Mouse (Mus musculus): ENCODE measurements at regions not wholly inside any gene's neighbourhood (a gene's known extent, or its start where the extent isn't known, plus 50 kb on each side); places are given as distances from the start of the nearest gene placed in this dataset.

- WGBS: 32% methylated on average over 8 of the region's 8 CpGs
- Histone ChIP-seq H3K9ac (no peak overlapping the region), H3K36me3 (ENCODE audit: insufficient read depth) (no peaks in the 10 kb centered on the region), H3K4me2 (ENCODE audit: low read depth) (no peak overlapping the region), H3K9me3 (ENCODE audit: low read length) (no peaks in the 10 kb centered on the region), H3K4me1 (ENCODE audit: insufficient read depth) (no peaks in the 10 kb centered on the region), H3K4me3 (ENCODE audit: low read depth, low read length) (no peak overlapping the region), H3K27ac (ENCODE audit: low read depth, low read length) (no peak overlapping the region), H3K27me3 (ENCODE audit: insufficient read depth, low read length) (no peaks in the 10 kb centered on the region)
- ATAC-seq (peak; percentile 47), DNase-seq (peak; percentile 51)
- no peak for TF ChIP-seq CTCF (IDR thresholded peaks at IDR 0.05; ENCODE audit: low read depth)
Measured at GRCm38 (mm10) chr1:76156291-76156690, 610.2 kb downstream of the Slc4a3 start.

DNA sequence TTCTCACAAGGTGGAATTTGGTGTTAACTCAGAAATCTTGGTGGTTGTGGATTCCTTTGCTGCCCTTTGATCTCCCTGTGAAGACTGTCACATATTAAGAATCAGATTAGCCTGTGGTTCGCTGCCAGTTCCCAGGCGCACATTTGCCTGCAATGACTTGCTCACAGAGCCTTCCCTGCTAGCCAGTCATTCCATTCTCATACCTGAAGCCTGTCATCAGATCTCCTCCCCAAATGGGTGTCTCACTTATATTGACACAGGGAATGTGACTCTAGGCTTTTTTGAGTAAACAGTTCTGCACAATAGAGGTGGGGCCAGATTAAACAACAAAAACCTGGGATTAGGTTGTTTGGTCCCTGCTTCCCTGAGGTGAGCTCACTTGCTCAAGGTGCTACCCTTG is 621.4 kb downstream of the Slc4a3 start:
- H3K4me3 ChIP-seq (ENCODE audit: low read depth, low read length): no peak overlapping the region
- no peak overlapping the region for H3K9ac ChIP-seq
- no peaks in the 10 kb centered on the region for H3K27me3 ChIP-seq (ENCODE audit: insufficient read depth, low read length)
- TF ChIP-seq CTCF (IDR thresholded peaks at IDR 0.05; ENCODE audit: low read depth): no peak
- H3K27ac ChIP-seq (ENCODE audit: low read depth, low read length): no peak overlapping the region
- no peaks in the 10 kb centered on the region for H3K9me3 ChIP-seq (ENCODE audit: low read length)
- ATAC-seq (no peak), DNase-seq (no peak)
- H3K4me2 ChIP-seq (ENCODE audit: low read depth): no peak overlapping the region
- H3K36me3 ChIP-seq (ENCODE audit: insufficient read depth): no peaks in the 10 kb centered on the region
- 61% methylated on average over 2 of the region's 2 CpGs for WGBS
- no peaks in the 10 kb centered on the region for H3K4me1 ChIP-seq (ENCODE audit: insufficient read depth)

DNA sequence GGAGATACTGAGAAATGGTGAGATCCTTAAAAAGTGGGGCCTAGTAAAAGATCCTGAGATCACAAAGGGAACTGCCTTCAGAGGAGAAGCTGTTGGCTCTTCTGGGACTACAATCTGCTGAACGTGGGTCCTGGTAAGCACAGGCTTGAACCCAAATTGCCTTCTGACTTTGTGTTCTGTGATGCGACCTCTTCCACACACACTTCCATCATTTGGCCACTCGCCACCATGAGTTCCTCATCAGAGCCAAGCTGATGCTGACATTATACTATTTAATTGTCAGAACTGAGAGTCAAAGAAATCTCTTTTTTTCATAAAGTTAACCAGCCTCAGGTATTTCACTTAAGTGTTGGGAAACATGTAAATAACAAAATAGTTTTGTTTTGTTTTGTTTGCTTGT is 635.1 kb downstream of the Slc4a3 start:
- no peak for TF ChIP-seq CTCF (IDR thresholded peaks at IDR 0.05; ENCODE audit: low read depth)
- Histone ChIP-seq H3K27me3 (ENCODE audit: insufficient read depth, low read length) (no peaks in the 10 kb centered on the region), H3K4me2 (ENCODE audit: low read depth) (no peak overlapping the region), H3K9ac (no peak overlapping the region), H3K36me3 (ENCODE audit: insufficient read depth) (no peaks in the 10 kb centered on the region), H3K4me1 (ENCODE audit: insufficient read depth) (no peaks in the 10 kb centered on the region), H3K9me3 (ENCODE audit: low read length) (no peaks in the 10 kb centered on the region), H3K27ac (ENCODE audit: low read depth, low read length) (no peak overlapping the region), H3K4me3 (ENCODE audit: low read depth, low read length) (no peak overlapping the region)
- 80% methylated on average over 3 of the region's 3 CpGs for WGBS
- ATAC-seq: no peak
- no peak for DNase-seq

GRCm38 (mm10) chr1:76194844-76195243 is 648.8 kb downstream of the Slc4a3 start:
- Histone ChIP-seq H3K9ac (no peak overlapping the region), H3K36me3 (ENCODE audit: insufficient read depth) (no peaks in the 10 kb centered on the region), H3K4me2 (ENCODE audit: low read depth) (no peak overlapping the region), H3K4me1 (ENCODE audit: insufficient read depth) (no peaks in the 10 kb centered on the region), H3K9me3 (ENCODE audit: low read length) (no peaks in the 10 kb centered on the region), H3K27ac (ENCODE audit: low read depth, low read length) (no peak overlapping the region), H3K27me3 (ENCODE audit: insufficient read depth, low read length) (no peaks in the 10 kb centered on the region), H3K4me3 (ENCODE audit: low read depth, low read length) (no peak overlapping the region)
- WGBS: 38% methylated on average over 4 of the region's 4 CpGs
- no peak for TF ChIP-seq CTCF (IDR thresholded peaks at IDR 0.05; ENCODE audit: low read depth)
- ATAC-seq (no peak), DNase-seq (no peak)

DNA sequence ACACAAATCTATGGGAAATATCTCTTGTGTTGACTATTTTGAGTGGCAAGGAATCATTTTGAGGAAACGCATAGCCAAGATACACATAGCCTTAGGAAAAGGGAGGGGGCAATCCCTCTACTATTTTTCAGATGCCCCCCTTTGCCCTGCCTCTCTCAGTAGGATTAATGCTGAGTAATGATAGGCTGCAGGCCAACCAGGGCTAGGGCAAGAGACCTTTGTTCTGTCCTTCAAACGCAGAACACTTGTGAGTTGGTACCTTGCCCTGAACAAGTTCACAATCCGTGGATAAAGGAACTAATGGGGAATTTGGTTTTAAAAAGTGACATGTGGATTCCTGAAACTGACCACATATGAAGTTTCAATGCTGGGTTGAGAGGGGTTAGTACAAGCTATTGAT is 651.6 kb downstream of the Slc4a3 start:
- WGBS: 88% methylated on average over 3 of the region's 3 CpGs

GRCm38 (mm10) chr1:76200906-76201305 is 654.8 kb downstream of the Slc4a3 start:
- Histone ChIP-seq H3K27ac (ENCODE audit: low read depth, low read length) (no peak overlapping the region), H3K4me3 (ENCODE audit: low read depth, low read length) (no peak overlapping the region), H3K36me3 (ENCODE audit: insufficient read depth) (no peaks in the 10 kb centered on the region), H3K4me2 (ENCODE audit: low read depth) (no peak overlapping the region), H3K9ac (no peak overlapping the region), H3K9me3 (ENCODE audit: low read length) (no peaks in the 10 kb centered on the region), H3K4me1 (ENCODE audit: insufficient read depth) (no peaks in the 10 kb centered on the region), H3K27me3 (ENCODE audit: insufficient read depth, low read length) (no peaks in the 10 kb centered on the region)
- 70% methylated on average over 3 of the region's 3 CpGs for WGBS
- no peak for TF ChIP-seq CTCF (IDR thresholded peaks at IDR 0.05; ENCODE audit: low read depth)
- ATAC-seq (no peak), DNase-seq (no peak)

More for the DNA sequence above, 651.6 kb downstream of the Slc4a3 start:
- Histone ChIP-seq H3K27ac (ENCODE audit: low read depth, low read length) (no peak overlapping the region), H3K4me1 (ENCODE audit: insufficient read depth) (no peaks in the 10 kb centered on the region), H3K9me3 (ENCODE audit: low read length) (no peaks in the 10 kb centered on the region), H3K4me3 (ENCODE audit: low read depth, low read length) (no peak overlapping the region), H3K9ac (no peak overlapping the region), H3K4me2 (ENCODE audit: low read depth) (no peak overlapping the region), H3K36me3 (ENCODE audit: insufficient read depth) (no peaks in the 10 kb centered on the region), H3K27me3 (ENCODE audit: insufficient read depth, low read length) (no peaks in the 10 kb centered on the region)
- DNase-seq (no peak), ATAC-seq (no peak)
- TF ChIP-seq CTCF (IDR thresholded peaks at IDR 0.05; ENCODE audit: low read depth): no peak

DNA sequence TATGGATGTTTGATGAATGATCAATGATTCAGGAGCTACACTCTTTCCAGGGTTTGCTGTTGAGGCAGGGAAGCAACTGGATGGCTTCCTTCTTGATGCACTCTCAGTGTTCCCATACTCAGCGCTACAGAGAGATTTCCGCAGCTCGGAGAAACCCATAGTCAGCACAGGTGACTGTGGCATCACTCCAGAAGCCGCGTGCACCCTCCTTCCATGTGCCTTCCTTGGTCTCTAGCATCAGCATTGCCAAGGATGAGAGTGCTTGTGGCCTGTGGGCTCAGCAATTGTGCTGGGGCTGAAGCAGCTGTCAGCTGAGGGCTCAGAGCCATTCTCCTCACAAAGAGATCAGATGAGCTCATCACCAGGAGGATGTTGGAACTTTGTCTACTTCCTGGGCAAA is 666.4 kb downstream of the Slc4a3 start:
- Histone ChIP-seq H3K4me2 (ENCODE audit: low read depth) (no peak overlapping the region), H3K9me3 (ENCODE audit: low read length) (no peaks in the 10 kb centered on the region), H3K4me3 (ENCODE audit: low read depth, low read length) (no peak overlapping the region), H3K27me3 (ENCODE audit: insufficient read depth, low read length) (no peaks in the 10 kb centered on the region), H3K36me3 (ENCODE audit: insufficient read depth) (no peaks in the 10 kb centered on the region), H3K9ac (no peak overlapping the region), H3K4me1 (ENCODE audit: insufficient read depth) (no peaks in the 10 kb centered on the region), H3K27ac (ENCODE audit: low read depth, low read length) (no peak overlapping the region)
- ATAC-seq (peak; percentile 6; the same call in 1 of the 2 replicates), DNase-seq (no peak)
- WGBS: 92% methylated on average over 5 of the region's 5 CpGs
- TF ChIP-seq CTCF (IDR thresholded peaks at IDR 0.05; ENCODE audit: low read depth): no peak

- no peaks in the 10 kb centered on the region for H3K4me1 ChIP-seq (ENCODE audit: insufficient read depth)
- no peaks in the 10 kb centered on the region for H3K36me3 ChIP-seq (ENCODE audit: insufficient read depth)
- ATAC-seq: no peak
- H3K27me3 ChIP-seq (ENCODE audit: insufficient read depth, low read length): no peaks in the 10 kb centered on the region
- no peak overlapping the region for H3K27ac ChIP-seq (ENCODE audit: low read depth, low read length)
- WGBS: 89% methylated on average over 3 of the region's 3 CpGs
- no peak for TF ChIP-seq CTCF (IDR thresholded peaks at IDR 0.05; ENCODE audit: low read depth)
- no peak overlapping the region for H3K9ac ChIP-seq
- DNase-seq: no peak
- no peak overlapping the region for H3K4me3 ChIP-seq (ENCODE audit: low read depth, low read length)
- H3K4me2 ChIP-seq (ENCODE audit: low read depth): no peak overlapping the region
- H3K9me3 ChIP-seq (ENCODE audit: low read length): no peaks in the 10 kb centered on the region
Measured at GRCm38 (mm10) chr1:76244721-76245120, 698.7 kb downstream of the Slc4a3 start.

Measured in forebrain, postnatal 0 days (tissue).